Mouse (Mus musculus) c-Kit-positive CD71-positive TER-119-negative erythroid progenitor cells, embryonic 14.5 days (primary cell): ENCODE data around the gene Arhgap45.

Experiments used
- DNase-seq: peaks from one replicate; pipeline ENCODE4 v3.0.0-alpha.2; 2013; ENCODE audit warnings: low read depth

The Arhgap45 gene

DNA sequence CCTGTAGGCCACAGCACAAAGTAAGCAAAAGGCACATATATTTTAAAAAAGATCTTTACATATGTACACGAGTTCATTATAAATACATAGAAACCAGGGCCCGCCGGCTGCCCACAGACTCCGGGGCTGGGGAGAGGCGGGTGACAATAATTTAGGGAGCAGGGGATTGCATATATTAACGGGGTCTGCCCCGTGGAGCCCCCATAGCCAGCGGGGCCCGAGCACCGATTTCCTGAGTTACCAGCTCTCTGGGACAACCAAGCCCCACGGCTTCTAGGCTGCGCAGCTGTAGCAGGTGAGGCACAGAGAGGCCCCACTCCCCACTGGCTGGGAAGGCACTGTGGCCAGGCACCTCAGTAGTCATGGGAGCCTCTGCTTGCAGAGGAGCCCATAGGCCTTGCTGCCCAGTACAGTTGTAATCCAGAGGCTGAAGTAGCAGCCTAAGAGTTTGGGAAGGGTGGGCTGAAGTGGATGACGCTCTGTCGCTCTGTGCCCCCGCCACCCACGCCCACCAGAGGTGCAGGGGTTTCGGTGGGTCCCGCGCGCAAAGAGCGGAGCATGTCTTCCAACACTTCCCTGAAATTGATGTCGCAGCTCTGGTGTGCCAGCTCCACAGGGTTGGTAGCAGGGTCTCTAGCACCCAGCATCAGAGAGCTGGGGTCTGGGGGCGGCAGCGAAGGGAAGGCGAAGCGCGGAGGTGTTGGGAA is 40.7 kb downstream of the Arhgap45 start:
- no peak for DNase-seq

DNA sequence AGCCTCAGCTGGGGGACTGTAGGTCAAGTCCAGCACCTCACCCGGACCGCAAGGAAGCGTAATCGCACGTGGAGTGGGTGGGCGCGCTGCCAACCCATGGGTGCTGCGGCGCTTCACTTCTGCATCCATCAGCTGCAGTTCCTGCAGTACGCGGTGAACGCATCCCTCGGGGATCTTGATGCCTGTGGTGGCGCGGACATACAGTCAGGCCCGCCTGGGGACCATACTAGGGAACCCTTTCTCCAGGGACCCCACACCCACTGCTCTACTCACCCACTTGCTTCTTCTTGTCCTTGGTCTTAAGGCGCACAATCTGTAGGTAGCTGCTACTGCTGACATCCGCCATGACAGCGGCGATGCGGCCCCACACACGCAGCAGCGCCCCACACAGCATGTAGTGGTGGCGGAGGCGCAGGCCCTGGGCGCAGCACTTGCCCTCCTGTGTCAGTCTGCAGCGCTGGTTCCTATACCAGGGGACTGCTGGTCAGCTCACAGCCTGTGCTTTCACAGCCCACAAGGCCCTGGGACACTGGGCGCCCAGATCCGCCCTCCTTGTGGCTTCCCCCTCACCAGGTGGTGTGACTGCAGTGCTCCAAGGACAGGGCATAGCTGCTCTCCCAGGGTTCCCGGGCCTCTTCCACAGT is 41.4 kb downstream of the Arhgap45 start:
- DNase-seq: no peak

DNA sequence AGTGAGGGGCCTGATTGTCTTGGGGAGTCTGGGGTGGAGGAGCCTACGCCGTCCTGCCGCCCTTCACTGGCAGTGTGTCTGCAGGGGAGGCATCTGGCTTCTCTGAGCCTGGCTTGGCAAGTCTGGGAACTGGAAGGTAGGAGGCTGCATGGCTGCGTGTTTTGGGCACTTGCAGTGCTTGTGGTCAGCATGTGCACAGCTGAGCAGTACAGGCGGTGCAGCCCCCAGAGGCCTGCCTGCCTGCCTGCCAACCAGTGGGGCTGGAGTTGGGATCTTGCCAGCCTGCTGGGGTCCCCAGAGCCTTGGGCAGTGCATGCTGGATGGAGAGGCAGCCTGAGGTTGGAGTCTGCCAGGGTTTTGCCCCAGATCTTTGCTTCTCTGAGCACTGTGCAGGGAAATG is 46.7 kb downstream of the Arhgap45 start:
- no peak for DNase-seq

DNA sequence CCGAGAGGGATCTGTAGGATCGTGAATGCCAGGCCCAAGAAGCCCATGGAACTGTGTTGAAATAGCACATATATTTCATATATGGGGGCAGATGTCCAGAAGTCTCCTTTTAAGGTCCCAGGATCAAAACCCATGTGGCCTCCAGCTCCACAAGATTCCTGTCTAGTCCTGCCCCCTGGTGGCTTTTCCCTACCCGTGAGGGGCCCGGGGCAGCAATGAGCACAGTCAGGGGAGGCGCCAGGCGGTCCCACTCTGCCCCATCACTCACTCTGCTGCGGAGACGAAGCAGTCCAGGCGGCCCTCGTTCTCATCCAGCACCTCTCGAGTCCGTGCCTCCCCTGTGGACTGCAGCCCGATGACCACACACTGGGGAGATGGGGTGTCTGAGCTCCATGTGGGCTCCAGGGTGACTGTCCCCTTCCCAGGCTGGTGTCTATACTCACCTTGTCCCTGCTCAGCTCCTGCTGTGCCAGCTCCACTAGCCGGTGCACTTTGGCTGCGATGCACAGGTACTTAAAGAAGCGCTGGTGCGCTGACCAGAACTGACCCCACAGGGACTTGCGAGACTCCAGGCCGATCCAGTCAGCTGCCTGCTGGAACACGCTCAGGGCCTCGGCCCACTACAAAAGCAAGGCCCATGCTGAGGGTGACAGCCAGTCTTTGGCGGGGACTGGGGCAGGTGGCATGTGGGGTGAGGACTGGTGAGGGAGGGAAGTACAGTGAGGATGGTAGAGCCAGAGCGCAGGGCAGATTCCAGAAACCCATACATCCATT is 47.6 kb downstream of the Arhgap45 start:
- no peak for DNase-seq

DNA sequence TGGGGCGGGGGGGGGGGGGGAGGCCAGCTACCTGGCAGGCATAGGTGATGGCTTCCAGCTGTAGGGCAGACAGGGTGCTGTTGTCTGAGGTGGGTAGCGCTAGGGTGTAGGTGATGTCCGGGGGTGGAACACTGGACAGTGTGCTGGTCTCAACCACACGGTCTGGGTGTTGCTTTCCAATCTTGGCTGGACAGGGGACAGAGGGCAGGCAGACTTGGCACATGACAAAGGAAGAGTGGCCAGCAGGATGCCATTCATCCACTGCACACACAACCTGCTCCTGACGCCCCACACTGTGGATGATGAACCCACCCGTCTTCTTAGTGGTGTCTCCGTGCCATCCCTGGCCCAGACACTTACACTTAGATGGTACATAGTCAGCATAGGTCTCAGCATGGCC is 52.8 kb downstream of the Arhgap45 start:
- DNase-seq: no peak

DNA sequence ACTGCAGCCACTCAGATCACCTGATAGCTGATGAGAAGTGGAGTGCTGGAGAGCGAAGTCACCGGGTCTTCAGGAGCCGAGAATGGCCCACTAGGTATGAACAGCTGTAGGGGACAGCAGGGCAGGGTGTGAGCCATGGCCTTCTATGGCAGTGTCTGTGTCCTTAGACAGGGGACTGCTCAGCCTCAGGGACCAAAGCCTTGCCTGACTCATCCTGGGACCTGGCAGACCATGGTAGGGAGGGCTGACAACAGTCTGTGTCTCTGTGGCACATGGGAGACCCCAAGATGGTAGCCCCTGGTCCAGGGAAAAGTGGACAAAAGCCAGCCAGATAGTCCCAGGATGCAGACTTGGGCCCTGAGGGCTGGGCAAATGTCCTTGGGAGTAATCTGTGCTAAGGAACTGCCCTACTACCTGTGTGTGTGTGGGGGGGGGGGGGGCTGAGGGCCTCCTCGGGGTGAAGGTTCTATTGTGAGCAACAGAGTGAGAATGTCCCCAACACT is 53.5 kb downstream of the Arhgap45 start:
- no peak for DNase-seq

DNA sequence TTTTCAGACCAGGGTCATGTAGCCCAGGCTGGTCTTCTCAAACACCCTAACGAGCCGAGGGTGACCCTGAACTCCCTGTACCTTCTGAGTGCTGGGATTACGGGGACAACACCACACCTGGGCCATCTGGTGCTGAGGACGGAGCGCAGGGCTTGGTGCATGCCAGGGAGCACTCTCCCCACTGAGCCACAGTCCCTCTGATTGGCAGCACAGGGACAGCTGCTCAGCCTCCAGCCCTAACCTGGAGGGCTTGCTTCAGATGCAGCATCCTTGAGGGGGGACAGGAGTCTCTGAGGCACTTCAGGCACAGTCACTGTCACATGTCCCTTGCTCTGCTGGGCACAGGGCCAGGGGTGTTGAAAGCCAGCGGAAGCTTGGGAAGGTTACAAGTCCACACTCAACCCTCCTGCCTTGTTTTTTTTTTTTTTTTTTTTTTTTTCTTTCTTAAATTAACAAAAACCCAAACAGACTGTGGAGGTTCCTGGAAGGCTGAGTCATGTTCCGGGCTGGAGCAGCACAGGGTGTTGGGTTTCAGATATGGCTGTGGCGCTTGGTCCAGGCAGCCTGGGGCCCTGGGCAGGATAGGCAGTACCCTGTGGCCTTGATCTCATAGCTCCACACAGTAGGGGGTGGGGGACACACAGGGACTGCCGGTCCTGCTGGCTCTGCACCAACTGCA is 54.5 kb downstream of the Arhgap45 start:
- peak; percentile 77 for DNase-seq

DNA sequence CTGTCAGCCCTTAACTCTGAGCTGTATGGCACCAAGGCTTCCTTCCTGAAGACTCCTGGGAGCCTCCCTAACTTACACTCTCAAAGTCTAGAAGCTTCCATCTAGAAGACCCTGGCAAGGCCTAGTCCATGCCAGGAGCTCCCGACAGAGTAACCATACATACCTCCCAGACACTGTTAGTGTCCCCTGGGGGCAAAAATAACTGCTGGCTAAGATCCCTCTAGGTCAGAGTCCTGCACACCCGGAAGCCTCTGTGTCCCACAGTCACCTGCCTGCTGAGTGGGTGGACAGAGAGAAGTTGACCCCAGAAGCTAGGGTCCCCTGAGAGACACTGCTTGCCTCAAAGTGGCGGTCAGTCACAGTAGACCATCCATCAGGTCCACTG is 55.1 kb downstream of the Arhgap45 start:
- DNase-seq: no peak

DNA sequence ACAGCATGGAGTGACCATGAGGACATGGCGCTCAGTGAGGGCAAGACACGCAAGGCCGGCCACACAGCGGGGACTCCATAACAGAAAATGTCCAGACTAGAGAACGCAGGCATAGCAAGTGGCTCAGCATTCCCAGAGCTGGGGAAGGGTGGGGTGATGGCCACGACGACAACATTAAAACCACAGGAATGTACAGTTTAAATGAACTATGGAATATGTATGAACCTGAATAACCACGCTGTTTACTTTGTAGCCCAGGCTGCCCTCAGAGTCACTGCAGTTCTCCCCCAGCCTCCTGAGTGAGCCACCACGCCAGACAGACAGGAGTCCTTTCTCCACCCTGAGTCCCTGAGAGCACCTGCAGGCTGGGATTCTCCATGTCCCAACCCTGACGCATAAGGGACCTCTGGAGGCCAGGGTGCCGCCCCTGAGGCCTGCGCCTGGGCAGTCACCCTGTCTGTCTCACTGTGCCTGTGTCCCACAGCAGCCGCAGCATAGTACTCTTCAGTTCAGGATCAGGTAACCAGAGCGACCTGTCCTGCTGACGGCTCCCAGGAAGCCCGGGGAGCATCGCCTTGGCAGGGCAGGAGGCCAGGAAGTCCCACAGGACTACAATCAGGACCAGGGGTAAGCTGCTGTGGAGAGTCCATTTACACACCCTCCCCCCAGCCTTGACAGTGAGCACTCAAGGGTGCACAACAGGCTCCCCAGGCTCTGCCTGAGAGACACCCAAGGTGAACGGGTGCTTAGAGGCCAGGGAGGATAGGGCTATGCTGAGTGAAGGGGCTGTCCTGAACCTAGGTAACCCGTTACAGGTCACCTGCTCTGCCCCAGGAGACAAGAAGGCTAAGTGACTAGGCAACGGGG is 56.4 kb downstream of the Arhgap45 start:
- DNase-seq: no peak

DNA sequence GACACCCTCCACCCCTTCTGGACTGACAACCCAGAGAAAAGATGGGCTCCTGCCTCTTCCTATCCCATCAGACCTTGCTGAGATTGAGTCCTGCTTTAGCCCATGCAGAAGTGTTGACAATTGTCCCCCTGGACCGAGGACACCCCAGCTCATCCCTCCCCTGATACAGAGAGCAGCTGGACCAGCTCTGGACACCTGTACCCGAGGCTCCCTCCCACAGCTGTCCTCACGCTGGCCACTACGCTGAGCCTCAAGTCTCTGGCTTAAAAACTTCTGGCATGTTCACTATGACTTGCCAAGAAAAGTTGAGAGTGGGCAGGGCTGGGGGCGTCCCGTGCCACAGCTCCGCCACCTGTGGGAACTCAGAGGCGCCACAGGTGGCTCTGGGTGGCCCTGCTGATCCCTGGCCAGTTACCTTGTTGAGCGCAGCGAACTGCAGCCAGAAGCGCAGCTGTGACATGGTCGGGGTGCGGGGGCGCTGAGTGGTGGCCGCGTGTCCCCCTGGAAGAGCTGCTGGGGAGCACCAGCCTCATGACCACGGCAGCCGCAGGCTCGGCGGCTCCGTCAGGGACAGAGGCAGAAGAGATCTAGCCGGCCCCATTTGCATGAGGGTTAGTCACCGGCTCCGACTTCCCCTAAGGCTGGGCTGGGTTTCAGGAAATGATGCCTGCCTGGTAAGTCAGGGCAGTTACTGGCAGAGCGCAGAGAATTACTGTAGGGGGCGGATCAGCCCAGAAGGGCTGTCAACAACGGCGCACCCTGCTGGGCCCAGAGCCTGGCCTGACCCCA is 58.6 kb downstream of the Arhgap45 start:
- DNase-seq: peak; percentile 41

DNA sequence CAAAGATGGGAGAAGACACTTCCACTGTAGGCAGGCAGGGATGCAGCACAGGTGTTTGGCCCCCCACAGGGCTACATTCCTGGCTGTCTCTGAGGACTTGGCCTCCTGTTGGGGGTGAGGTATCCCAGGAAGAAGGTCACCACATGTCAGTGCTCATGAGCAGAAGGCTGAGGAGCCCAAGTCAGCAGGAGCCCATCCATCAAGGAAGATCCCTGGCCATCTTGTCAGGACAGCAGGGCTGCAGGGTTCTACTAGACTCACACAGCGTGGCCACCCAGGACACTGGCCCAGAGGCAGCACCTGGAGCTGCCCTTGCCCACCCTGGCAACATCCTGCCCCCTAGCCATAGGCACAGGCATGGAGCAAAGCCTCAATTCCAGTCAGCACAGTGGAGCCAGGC is 59.5 kb downstream of the Arhgap45 start:
- no peak for DNase-seq

DNA sequence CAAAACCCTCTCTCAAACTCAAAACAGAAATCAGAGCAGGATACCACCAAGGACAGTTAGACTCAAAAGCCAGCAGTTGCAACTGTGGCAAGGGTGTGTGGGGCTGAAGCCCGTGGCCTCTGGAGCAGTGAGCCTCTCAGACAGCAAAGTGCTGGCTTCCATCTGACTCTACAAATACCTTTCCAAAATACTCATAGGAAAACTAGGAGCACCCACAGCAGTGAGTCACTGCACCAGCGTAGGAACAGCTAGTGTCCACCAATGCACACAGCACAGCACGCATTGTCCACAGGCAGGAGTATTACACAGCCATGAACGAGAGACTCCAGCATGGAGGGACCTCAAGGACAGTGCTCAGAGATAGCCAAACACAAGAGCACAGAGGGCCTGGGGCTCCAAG is 59.9 kb downstream of the Arhgap45 start:
- no peak for DNase-seq

DNA sequence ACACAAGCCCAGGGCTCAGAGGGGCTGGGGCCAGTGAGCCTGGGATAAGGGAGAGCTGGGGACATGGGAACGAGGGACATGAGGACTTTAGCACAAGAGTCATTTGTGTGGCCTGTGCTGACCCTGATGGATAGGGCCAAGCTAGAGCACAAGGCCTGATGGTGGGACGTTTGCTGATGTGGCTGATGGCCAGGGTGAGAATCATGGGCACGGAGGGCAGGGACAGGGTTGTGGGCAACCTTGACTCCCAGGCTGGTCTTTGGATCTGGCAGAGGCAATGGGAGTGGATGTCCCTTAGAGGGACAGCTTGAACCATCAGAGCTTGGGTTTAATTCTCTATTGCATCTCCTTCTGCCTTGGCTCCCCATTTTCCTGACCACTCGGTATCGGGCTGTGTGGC is 60.9 kb downstream of the Arhgap45 start:
- no peak for DNase-seq

DNA sequence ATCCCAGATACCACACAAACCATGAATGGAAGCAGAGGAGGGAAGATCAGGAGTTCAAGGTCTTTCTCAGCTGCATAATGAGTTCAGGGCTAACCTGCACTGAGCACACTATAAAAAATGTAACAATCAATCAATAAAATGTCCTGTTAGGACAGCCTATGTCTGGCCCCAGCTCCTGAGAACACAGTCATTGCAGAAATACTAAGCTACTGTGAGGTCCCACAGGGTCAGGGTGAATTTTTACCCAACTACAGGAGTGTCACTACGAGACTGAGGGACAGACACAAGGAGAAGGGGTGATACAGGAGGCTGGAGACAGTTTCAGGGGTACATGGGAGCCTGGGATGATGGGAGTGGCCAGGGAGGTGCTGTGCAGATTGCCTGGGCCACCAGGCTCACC is 61.9 kb downstream of the Arhgap45 start:
- DNase-seq: no peak

DNA sequence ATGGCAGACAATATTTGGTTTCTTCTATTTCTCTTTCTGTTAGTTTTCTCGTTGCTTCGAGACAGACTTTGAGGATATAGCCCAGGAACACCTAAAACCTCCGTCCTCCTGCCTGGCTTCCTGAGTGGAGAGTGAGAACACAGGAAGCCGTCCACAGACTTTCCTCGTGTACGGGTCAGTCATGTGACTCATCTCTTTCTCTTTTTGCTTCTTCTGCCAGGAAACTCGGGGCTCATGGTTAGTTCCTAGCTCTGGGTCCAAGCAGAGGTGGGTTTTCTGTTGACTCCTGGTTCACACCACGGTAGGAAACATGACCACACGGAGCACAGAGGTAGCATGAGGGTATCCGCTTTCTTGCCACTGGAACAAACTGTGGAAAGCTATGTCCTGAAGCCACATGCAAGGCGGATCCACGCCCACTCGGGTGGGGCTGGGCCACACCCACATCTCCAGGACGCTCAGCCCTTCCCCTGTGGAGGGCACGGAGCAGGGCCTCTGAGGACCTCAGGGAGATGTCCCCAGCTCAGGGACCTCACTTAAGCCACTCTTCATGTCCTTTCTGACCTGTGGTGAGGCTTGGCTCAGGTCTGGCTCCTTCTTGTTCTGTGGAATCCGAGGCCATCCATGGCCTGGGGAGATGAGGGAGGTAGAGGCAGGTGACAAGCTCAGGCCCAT is 64.1 kb downstream of the Arhgap45 start:
- peak; percentile 49 for DNase-seq
